Mouse (Mus musculus): Measurements from ENCODE around the gene Cage1.

DNA sequence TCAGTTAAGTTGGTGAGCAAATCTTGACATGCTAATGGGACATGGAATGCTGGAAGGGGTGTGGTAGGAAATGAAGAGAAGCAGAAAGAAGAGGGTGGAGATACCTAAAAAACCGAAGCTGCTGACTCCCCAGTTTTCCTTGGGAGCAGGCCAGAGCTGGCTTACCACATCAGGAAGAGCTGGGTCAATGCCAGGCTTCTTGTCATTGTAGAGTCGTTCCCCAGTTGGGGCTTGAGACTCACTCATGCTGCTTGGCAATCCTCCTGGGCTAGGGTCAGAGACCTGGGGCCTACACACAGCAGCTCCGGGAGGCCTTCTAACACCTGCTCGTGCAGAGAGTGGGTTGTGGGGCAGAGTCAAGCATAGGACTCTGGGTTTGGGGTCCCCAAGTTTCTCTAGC is 34.1 kb upstream of the Cage1 start:
- no peak for TF ChIP-seq CTCF (IDR thresholded peaks at IDR 0.05; ENCODE audit: low read depth, low read length)
- TF ChIP-seq POLR2A (IDR thresholded peaks at IDR 0.05; ENCODE audit: extremely low read depth, insufficient read depth, low read length): no peak

Data from liver, adult 2 months (tissue).